Mouse (Mus musculus) spleen, postnatal 14 days (tissue): ENCODE results near the gene Rtf2.

Experiments used
- DNase-seq, 2 experiments: peaks; one replicate each; pipeline ENCODE4 v3.0.0; 2021 to 2022; ENCODE audit warnings: low spot score in 2 of 2

Gene Rtf2

GRCm38 (mm10) chr2:172437371-172437952, 2.9 kb upstream of the Rtf2 start:
- peak in 1 of 2 experiments; percentile 8 for DNase-seq

- DNase-seq, result no peak
Observed at GRCm38 (mm10) chr2:172440640-172441005, 267 bp downstream of the Rtf2 start.

- no peak for DNase-seq
Observed at GRCm38 (mm10) chr2:172441176-172441575, 820 bp downstream of the Rtf2 start.

- no peak for DNase-seq
Observed at GRCm38 (mm10) chr2:172445617-172446016, 5.3 kb downstream of the Rtf2 start.

- peak in 1 of 2 experiments; percentile 28 for DNase-seq
Observed at GRCm38 (mm10) chr2:172447317-172447716, 7.0 kb downstream of the Rtf2 start.

- no peak for DNase-seq
Observed at GRCm38 (mm10) chr2:172448329-172448728, 8.0 kb downstream of the Rtf2 start.

GRCm38 (mm10) chr2:172450640-172451039, 10.3 kb downstream of the Rtf2 start:
- DNase-seq, result no peak

- no peak for DNase-seq
Observed at GRCm38 (mm10) chr2:172452031-172452430, 11.7 kb downstream of the Rtf2 start.

- no peak for DNase-seq
Observed at GRCm38 (mm10) chr2:172452458-172452857, 12.1 kb downstream of the Rtf2 start.

- no peak for DNase-seq
Observed at GRCm38 (mm10) chr2:172458496-172458895, 18.1 kb downstream of the Rtf2 start, which contains the start of gene Gcnt7. Gcnt7 (minus strand) TSS chr2:172458596.

GRCm38 (mm10) chr2:172460647-172461046, 20.3 kb downstream of the Rtf2 start:
- no peak for DNase-seq

- DNase-seq, result no peak
Observed at GRCm38 (mm10) chr2:172462813-172463212, 22.5 kb downstream of the Rtf2 start.

GRCm38 (mm10) chr2:172466427-172467132, 26.2 kb downstream of the Rtf2 start:
- DNase-seq, result no peak

GRCm38 (mm10) chr2:172467206-172467605, 26.9 kb downstream of the Rtf2 start:
- DNase-seq, result no peak

GRCm38 (mm10) chr2:172468346-172468819, 28.0 kb downstream of the Rtf2 start:
- DNase-seq, result no peak

- DNase-seq, result no peak
Observed at GRCm38 (mm10) chr2:172472318-172472717, 32.0 kb downstream of the Rtf2 start, which contains the start of gene Fam209. Fam209 (plus strand) TSS chr2:172472520.

- DNase-seq, result no peak
Observed at GRCm38 (mm10) chr2:172473591-172473990, 33.2 kb downstream of the Rtf2 start.

- peak in 1 of 2 experiments; percentile 21 for DNase-seq
Observed at GRCm38 (mm10) chr2:172474970-172475369, 34.6 kb downstream of the Rtf2 start.

- no peak for DNase-seq
Observed at GRCm38 (mm10) chr2:172476707-172477260, 36.4 kb downstream of the Rtf2 start.

- no peak for DNase-seq
Observed at GRCm38 (mm10) chr2:172477350-172477749, 37.0 kb downstream of the Rtf2 start.

GRCm38 (mm10) chr2:172477860-172478259, 37.5 kb downstream of the Rtf2 start:
- DNase-seq, result no peak

GRCm38 (mm10) chr2:172480296-172480695, 39.9 kb downstream of the Rtf2 start:
- no peak for DNase-seq
